Mouse (Mus musculus): ENCODE data around the gene Dhx58.

The Dhx58 gene

GRCm38 (mm10) chr11:100703851-100704531, at the start of gene Dhx58:
Dhx58 (minus strand) TSS chr11:100704271.
- DNase-seq: peak; percentile 39 to 40

GRCm38 (mm10) chr11:100752294-100752693, 48.2 kb upstream of the Dhx58 start:
- DNase-seq: peak in 1 of 2 experiments; percentile 47

GRCm38 (mm10) chr11:100750127-100750526, 46.1 kb upstream of the Dhx58 start:
- DNase-seq: no peak

- DNase-seq: no peak
Observed at GRCm38 (mm10) chr11:100749469-100749868, 45.4 kb upstream of the Dhx58 start.

- DNase-seq: no peak
Observed at GRCm38 (mm10) chr11:100748620-100749019, 44.5 kb upstream of the Dhx58 start.

- no peak for DNase-seq
Observed at GRCm38 (mm10) chr11:100747114-100747513, 43.0 kb upstream of the Dhx58 start.

GRCm38 (mm10) chr11:100746546-100746945, 42.5 kb upstream of the Dhx58 start:
- DNase-seq: no peak

GRCm38 (mm10) chr11:100745085-100745484, 41.0 kb upstream of the Dhx58 start:
- peak in 1 of 2 experiments; percentile 65 for DNase-seq

- peak; percentile 76 to 91 for DNase-seq
Observed at GRCm38 (mm10) chr11:100741348-100741747, 37.3 kb upstream of the Dhx58 start.

GRCm38 (mm10) chr11:100738749-100739148, 34.7 kb upstream of the Dhx58 start:
- no peak for DNase-seq

GRCm38 (mm10) chr11:100738066-100738604, 34.1 kb upstream of the Dhx58 start, which contains the start of gene Rab5c:
Rab5c (minus strand) TSS chr11:100738215.
- peak; percentile 99 to 100 for DNase-seq

- DNase-seq: no peak
Observed at GRCm38 (mm10) chr11:100737105-100737733, 33.1 kb upstream of the Dhx58 start.

GRCm38 (mm10) chr11:100736746-100737080, 32.6 kb upstream of the Dhx58 start:
- DNase-seq: no peak

GRCm38 (mm10) chr11:100735954-100736745, 32.1 kb upstream of the Dhx58 start:
- DNase-seq: no peak

GRCm38 (mm10) chr11:100735134-100735865, 31.2 kb upstream of the Dhx58 start:
- DNase-seq: no peak

GRCm38 (mm10) chr11:100730477-100731205, 26.6 kb upstream of the Dhx58 start:
- peak in 1 of 2 experiments; percentile 75 for DNase-seq

- DNase-seq: no peak
Observed at GRCm38 (mm10) chr11:100729976-100730375, 25.9 kb upstream of the Dhx58 start.

- no peak for DNase-seq
Observed at GRCm38 (mm10) chr11:100728601-100729000, 24.5 kb upstream of the Dhx58 start.

GRCm38 (mm10) chr11:100727201-100727600, 23.1 kb upstream of the Dhx58 start:
- DNase-seq: peak in 1 of 2 experiments; percentile 81

- peak in 1 of 2 experiments; percentile 63 for DNase-seq
Observed at GRCm38 (mm10) chr11:100724919-100725512, 20.9 kb upstream of the Dhx58 start.

- DNase-seq: peak; percentile 58 to 76
Observed at GRCm38 (mm10) chr11:100722493-100723028, 18.5 kb upstream of the Dhx58 start.
